Mouse (Mus musculus) midbrain, embryonic 16.5 days (tissue): ENCODE measurements around the gene Dpp9. TPM values are rescaled to one million over a fixed set of nuclear protein-coding genes. Genes with fewer than 3 reads are reported as not detected.

Experiments
- ATAC-seq: fragments of 200-750 bp; cut with Nextera tagmentation; 2 replicates; pipeline ENCODE4 v1.8.0; 2017; ENCODE audit warnings: moderate TSS enrichment
- H3K27ac ChIP-seq: fragments of 300-500 bp; sonication (generic); 2 replicates; pipeline ENCODE4 v1.5.1; 2014; ENCODE audit warnings: mild to moderate bottlenecking, low read length, mixed read lengths
- H3K27me3 ChIP-seq: fragments of 300-500 bp; sonication (generic); 2 replicates; pipeline ENCODE4 v1.6.1; 2014; ENCODE audit warnings: low read depth, low read length, mixed read lengths; ENCODE audit not compliant: control insufficient read depth, insufficient read depth
- H3K36me3 ChIP-seq: fragments of 300-500 bp; sonication (generic); 2 replicates; pipeline ENCODE4 v1.6.1; 2014; ENCODE audit warnings: mild to moderate bottlenecking, low read length, moderate library complexity, mixed read lengths; ENCODE audit not compliant: control insufficient read depth, insufficient read depth
- H3K4me1 ChIP-seq: fragments of 300-500 bp; sonication (generic); 2 replicates; pipeline ENCODE4 v1.6.1; 2014; ENCODE audit warnings: mild to moderate bottlenecking, low read length, mixed read lengths; ENCODE audit not compliant: control insufficient read depth, insufficient read depth
- H3K4me2 ChIP-seq: fragments of 300-500 bp; sonication (generic); 2 replicates; pipeline ENCODE4 v1.6.1; 2014; ENCODE audit warnings: mild to moderate bottlenecking, low read length, mixed read lengths
- H3K4me3 ChIP-seq: fragments of 300-500 bp; sonication (generic); 2 replicates; pipeline ENCODE4 v1.5.1; 2014; ENCODE audit warnings: low read depth, mild to moderate bottlenecking, low read length, moderate library complexity, mixed read lengths
- H3K9ac ChIP-seq: fragments of 300-500 bp; sonication (generic); 2 replicates; pipeline ENCODE4 v1.6.1; 2014; ENCODE audit warnings: low read depth, low read length, mixed read lengths
- H3K9me3 ChIP-seq: fragments of 300-500 bp; sonication (generic); replicated peaks from 2 replicates; pipeline ENCODE4 v1.6.1; 2014; ENCODE audit warnings: mild to moderate bottlenecking, low read length, mixed read lengths; ENCODE audit not compliant: control insufficient read depth, poor library complexity, severe bottlenecking
- WGBS: fragments of 180-500 bp; shearing (Covaris S2); extraction: QIAGEN DNeasy Blood & Tissue Kit; methylation state at CpG from one replicate; pipeline ENCODE4 v1.1.7; 2014; 5-methylcytosine and 5-hydroxymethylcytosine counted together
- polyA plus RNA-seq: library from polyadenylated mRNA; unstranded; fragments of >200 nt; fragmentation: Nextera tagmentation; extraction: Ambion mirVana; gene quantifications from 2 replicates; pipeline ENCODE4 v1.2.1, GENCODE M21; 2015

The Dpp9 gene
- polyA plus RNA-seq, 1 experiment from 2014 or later, result 24.2 TPM

DNA sequence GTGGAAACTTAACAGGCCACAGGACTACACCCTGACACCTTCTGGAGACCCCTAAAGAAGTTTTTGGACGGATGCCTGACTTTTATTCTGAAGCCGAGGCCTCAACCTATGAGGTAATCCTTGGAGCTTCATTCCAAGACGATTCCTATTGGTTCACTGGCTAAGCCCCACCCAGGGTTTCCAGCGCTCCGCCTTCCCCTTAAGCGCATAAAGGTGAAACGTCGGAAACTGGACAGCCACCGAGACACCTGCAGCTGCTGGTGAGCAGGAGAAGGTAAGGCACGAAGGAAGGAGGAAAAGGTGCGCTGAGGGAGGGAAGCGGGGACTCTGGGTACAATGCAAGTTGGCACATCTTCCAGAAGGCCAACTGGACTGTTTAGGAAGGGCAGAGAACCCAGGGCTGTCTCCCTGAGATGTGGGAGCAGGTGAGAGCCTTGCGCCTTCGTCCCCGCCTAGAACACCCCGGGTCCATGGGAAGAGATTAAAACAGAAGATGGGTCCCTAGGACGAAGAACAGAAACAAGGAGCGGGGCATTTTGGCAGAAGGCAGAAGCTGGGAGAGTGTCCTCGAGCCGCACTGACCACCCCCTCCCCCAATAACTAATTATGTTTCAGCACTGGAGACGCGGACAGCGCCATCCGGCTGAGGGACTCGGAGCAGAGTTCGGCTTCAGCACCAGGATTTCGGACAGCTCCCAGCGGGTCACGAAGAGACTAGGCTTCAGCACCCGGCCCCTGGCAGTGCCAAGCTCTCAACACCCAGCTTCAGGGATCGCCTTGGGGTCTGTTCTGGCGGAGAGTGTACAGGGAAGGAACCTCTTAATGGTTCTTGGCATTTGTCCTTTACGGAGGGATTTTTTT is 23.1 kb upstream of the Dpp9 start:
- Histone ChIP-seq H3K9ac (peak overlapping the region; percentile 77), H3K36me3 (no peaks in the 10 kb centered on the region), H3K27me3 (peaks cover 5% of the 10 kb centered on the region), H3K4me3 (peak overlapping the region; percentile 62), H3K4me1 (peaks cover 5% of the 10 kb centered on the region), H3K9me3 (no peaks in the 10 kb centered on the region), H3K4me2 (peak overlapping the region; percentile 69), H3K27ac (peak overlapping the region; percentile 58)
- under 1% methylated on average over 33 of the region's 33 CpGs for WGBS
- ATAC-seq, result peak; percentile 94

DNA sequence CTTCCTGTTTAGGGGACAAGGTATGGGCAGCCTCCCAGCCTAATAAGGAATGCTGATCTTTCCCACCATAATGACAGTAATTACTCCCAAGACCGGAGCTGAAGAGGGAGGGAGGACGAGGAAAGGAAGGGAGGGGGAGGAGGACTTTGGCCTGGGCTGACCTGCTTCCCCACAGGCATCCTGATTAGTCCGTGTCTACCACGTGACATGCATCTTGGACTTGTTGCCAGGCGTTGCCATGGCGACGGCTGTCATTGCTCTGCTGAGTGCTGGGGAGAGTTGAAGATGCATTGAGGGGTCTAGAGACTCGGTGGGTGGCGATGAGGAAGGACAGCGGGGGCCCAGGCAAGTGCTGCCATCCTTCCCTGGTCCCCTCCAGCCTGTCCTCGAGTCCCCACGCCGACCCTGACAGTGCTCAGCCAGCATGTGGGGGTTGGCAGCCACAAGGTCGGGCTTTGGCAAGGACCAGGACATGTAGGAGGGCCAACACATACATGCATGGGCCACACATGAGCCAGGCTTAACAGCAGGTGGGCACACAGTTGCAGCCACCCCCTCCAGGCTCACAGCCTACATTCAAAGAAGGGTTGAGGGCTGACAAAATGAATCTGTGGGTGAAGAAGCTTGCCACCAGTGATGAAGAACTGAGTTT is 15.2 kb upstream of the Dpp9 start:
- peak overlapping the region; percentile 70 for H3K27ac ChIP-seq
- H3K4me3 ChIP-seq, result peak overlapping the region; percentile 18
- no peaks in the 10 kb centered on the region for H3K9me3 ChIP-seq
- peak overlapping the region; percentile 57 for H3K4me2 ChIP-seq
- 0 out of 2 replicates have a peak overlapping the region, but pooled peaks have one; percentile 26 for H3K9ac ChIP-seq
- H3K36me3 ChIP-seq, result no peaks in the 10 kb centered on the region
- ATAC-seq, result peak; percentile 95
- peaks cover 1% of the 10 kb centered on the region; the same call in 1 of the 2 replicates for H3K27me3 ChIP-seq
- 3% methylated on average over 14 of the region's 14 CpGs for WGBS
- peaks cover 13% of the 10 kb centered on the region for H3K4me1 ChIP-seq

DNA sequence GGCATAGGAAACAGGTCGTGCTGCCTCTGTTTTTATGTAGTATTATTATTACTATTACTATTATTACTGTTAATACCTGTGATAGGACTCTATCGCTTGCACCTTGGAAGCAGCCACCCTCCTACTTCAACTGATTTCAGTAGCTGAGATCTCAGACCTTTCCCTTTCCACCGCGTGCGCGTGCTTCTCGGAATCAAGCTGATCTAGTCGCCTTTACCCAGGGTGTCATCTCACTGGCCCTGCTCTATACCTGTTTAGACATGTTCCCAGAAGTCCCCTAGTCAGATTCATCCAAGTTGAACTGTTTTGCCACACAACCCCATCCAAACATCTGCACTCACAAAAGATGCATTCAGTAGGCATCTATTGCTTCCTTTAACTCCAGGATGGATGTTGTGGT is 14.7 kb upstream of the Dpp9 start:
- peak overlapping the region; percentile 18 for H3K4me3 ChIP-seq
- H3K4me1 ChIP-seq, result peaks cover 13% of the 10 kb centered on the region
- peak; percentile 40 for ATAC-seq
- H3K27me3 ChIP-seq, result peaks cover 3% of the 10 kb centered on the region; the same call in 1 of the 2 replicates
- WGBS, result 44% methylated on average over 8 of the region's 8 CpGs
- H3K27ac ChIP-seq, result peak overlapping the region; percentile 66
- H3K9ac ChIP-seq, result 0 out of 2 replicates have a peak overlapping the region, but pooled peaks have one; percentile 26
- no peaks in the 10 kb centered on the region for H3K9me3 ChIP-seq
- peak overlapping the region; percentile 57 for H3K4me2 ChIP-seq
- H3K36me3 ChIP-seq, result no peaks in the 10 kb centered on the region

GRCm38 (mm10) chr17:56229943-56230342 is 11.2 kb upstream of the Dpp9 start:
- Histone ChIP-seq H3K4me3 (no peak overlapping the region), H3K27ac (no peak overlapping the region), H3K36me3 (no peaks in the 10 kb centered on the region), H3K27me3 (peaks cover 3% of the 10 kb centered on the region; the same call in 1 of the 2 replicates), H3K9ac (no peak overlapping the region), H3K4me2 (no peak overlapping the region), H3K9me3 (no peaks in the 10 kb centered on the region), H3K4me1 (peaks cover 13% of the 10 kb centered on the region)
- 53% methylated on average over 10 of the region's 10 CpGs for WGBS
- ATAC-seq, result no peak

GRCm38 (mm10) chr17:56226566-56226965 is 7.9 kb upstream of the Dpp9 start:
- 85% methylated on average over 3 of the region's 3 CpGs for WGBS
- ATAC-seq, result no peak

DNA sequence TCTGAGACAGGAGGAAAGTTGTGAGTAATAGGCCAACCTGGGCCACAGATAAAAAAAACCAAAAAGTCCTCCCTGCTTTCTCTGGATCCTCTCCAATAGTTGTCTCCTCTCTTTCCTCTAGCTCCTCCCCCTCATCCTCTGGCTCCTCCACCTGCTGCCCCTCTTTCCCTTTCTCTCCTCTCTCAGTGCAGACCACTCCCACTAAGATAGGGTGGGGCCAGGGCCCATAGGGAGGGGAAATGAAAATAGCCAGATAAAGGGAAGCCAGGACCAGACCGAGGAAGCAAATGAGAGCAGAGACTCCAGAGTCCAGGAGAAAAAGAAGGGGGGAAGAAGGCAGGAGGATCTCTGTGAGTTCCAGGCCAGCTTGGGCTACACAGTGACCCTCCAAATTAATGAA is 6.2 kb upstream of the Dpp9 start:
- H3K36me3 ChIP-seq, result no peaks in the 10 kb centered on the region
- no peaks in the 10 kb centered on the region for H3K9me3 ChIP-seq
- no peak overlapping the region for H3K4me2 ChIP-seq
- no peak overlapping the region for H3K9ac ChIP-seq
- peaks cover 3% of the 10 kb centered on the region; the same call in 1 of the 2 replicates for H3K27me3 ChIP-seq
- no peak for ATAC-seq
- H3K4me1 ChIP-seq, result no peaks in the 10 kb centered on the region
- WGBS, result 35% methylated on average over 1 of the region's 1 CpGs
- no peak overlapping the region for H3K27ac ChIP-seq
- H3K4me3 ChIP-seq, result no peak overlapping the region

More at GRCm38 (mm10) chr17:56226566-56226965, 7.9 kb upstream of the Dpp9 start:
- Histone ChIP-seq H3K9me3 (no peaks in the 10 kb centered on the region), H3K4me1 (no peaks in the 10 kb centered on the region), H3K4me2 (no peak overlapping the region), H3K4me3 (no peak overlapping the region), H3K36me3 (no peaks in the 10 kb centered on the region), H3K27ac (no peak overlapping the region), H3K9ac (no peak overlapping the region), H3K27me3 (peaks cover 3% of the 10 kb centered on the region; the same call in 1 of the 2 replicates)

DNA sequence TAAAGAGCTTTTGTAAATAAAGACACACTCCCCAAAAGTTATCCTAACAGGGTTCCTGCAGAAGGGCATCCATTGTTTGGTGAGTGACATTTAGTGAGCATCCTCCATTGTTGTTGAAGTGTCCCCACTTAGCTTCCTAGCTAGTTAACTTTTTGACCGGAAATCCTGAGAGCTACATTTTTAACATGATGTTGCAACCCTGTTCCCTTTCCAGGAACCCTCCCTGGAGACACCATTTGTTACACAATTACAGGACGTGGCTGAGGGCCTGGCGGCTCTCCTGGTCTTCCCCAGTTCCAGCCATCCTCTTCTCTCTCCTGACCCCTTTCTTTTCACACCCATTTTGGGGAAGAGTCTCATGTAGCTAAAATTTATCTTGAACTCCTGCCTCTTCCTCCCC is 1.1 kb upstream of the Dpp9 start:
- no peaks in the 10 kb centered on the region for H3K9me3 ChIP-seq
- H3K4me3 ChIP-seq, result no peak overlapping the region
- no peak for ATAC-seq
- peak overlapping the region; percentile 80; the same call in 1 of the 2 replicates for H3K4me2 ChIP-seq
- 71% methylated on average over 3 of the region's 3 CpGs for WGBS
- no peaks in the 10 kb centered on the region for H3K27me3 ChIP-seq
- H3K9ac ChIP-seq, result no peak overlapping the region
- peaks cover 25% of the 10 kb centered on the region for H3K4me1 ChIP-seq
- H3K27ac ChIP-seq, result no peak overlapping the region
- no peaks in the 10 kb centered on the region for H3K36me3 ChIP-seq

DNA sequence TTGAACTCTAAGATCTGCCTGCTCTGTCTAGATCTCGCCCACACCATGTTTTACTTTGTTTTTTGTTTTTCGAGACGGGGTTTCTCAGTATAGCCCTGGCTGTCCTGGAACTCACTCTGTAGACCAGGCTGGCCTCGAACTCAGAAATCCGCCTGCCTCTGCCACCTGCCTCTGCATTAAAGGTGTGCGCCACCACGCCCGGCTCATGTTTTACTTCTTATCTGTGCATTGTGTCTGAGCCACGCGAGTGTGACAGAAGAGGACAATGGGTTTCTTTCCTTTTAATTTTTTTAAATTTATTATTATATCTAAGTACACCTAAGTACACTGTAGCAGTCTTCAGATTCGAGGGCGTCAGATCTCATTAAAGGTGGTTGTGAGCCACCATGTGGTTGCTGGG is 546 bp upstream of the Dpp9 start:
- H3K4me1 ChIP-seq, result peaks cover 25% of the 10 kb centered on the region
- no peak for ATAC-seq
- peak overlapping the region; percentile 84 for H3K4me3 ChIP-seq
- 44% methylated on average over 12 of the region's 12 CpGs for WGBS
- no peaks in the 10 kb centered on the region for H3K27me3 ChIP-seq
- H3K9me3 ChIP-seq, result no peaks in the 10 kb centered on the region
- H3K27ac ChIP-seq, result peak overlapping the region; percentile 90
- peak overlapping the region; percentile 80 for H3K4me2 ChIP-seq
- H3K9ac ChIP-seq, result peak overlapping the region; percentile 95
- H3K36me3 ChIP-seq, result no peaks in the 10 kb centered on the region

GRCm38 (mm10) chr17:56217670-56218069 is 1.0 kb downstream of the Dpp9 start:
- Histone ChIP-seq H3K4me2 (peak overlapping the region; percentile 80), H3K36me3 (no peaks in the 10 kb centered on the region), H3K27me3 (no peaks in the 10 kb centered on the region), H3K4me3 (peak overlapping the region; percentile 84), H3K27ac (peak overlapping the region; percentile 90; the same call in 1 of the 2 replicates), H3K9ac (peak overlapping the region; percentile 95), H3K9me3 (no peaks in the 10 kb centered on the region), H3K4me1 (peaks cover 25% of the 10 kb centered on the region)
- WGBS, result 72% methylated on average over 13 of the region's 13 CpGs
- no peak for ATAC-seq
